Comparison of ENCODE assay signal across 22 mouse cellular contexts in the genomic region with DNA sequence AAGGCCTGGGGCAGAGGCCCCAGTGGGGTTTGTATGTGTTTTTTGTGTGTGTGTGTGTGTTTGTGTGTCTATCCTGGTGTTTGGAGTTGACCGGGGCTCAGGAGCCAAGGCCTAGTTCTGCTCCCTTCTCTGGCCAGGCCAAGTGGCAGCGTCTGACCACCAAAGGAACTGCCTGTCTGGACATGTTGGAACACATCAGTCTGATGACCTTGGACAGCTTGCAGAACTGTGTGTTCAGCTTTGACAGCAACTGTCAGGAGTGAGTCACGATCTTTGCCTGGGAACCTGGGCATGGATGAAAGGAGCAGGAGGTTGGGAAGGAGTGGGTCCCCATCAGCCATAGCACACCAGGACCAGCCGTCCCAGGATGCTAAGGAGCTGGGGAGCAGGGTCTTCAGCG. TPM values are rescaled to one million over a fixed set of nuclear protein-coding genes. Genes with fewer than 3 reads are reported as not detected.
DNase-seq lines count a peak whose midpoint lies in the region; ATAC-seq lines count a peak whose summit lies in the region.
"Had no signal": no experiment of that assay in that cellular context is flagged by ENCODE, and none has a peak within 500 bp of the region (broad histone marks: within the 10 kb centered on the region; RNA-seq: fewer than 3 reads in every experiment).

No protein-coding gene starts in this region.

- 0 out of 2 replicates have a peak, but pooled peaks have one; percentile 20 for ATAC-seq in monocyte, adult 5-6 weeks (replicated peaks; ENCODE audit: insufficient number of reproducible peaks, low FRiP score, low TSS enrichment, poor library complexity, severe bottlenecking)
- ATAC-seq: activated CD4-positive, CD25-positive, alpha-beta regulatory T cell, adult 4 months; forebrain, embryonic 14.5 days; forebrain, postnatal 0 days; hindbrain, postnatal 0 days; inflammation-experienced regulatory T-cells, adult 6 months; intestine, embryonic 16.5 days had no signal

- intact Hi-C loops in gastrocnemius, postnatal 14 days (cut with DNase I; ENCODE audit: low total_unique reads), result no loop called here

- DNase-seq in 416B (ENCODE audit: low read depth), result peak; percentile 34
- peak; percentile 73 for DNase-seq in adrenal gland, adult 2 months
- DNase-seq in adrenal gland, postnatal 14 days, result peak; percentile 63
- DNase-seq in thymus, postnatal 14 days, result no peak
- no peak for DNase-seq in gastrocnemius, postnatal 14 days
- no peak for DNase-seq in right cerebral cortex, postnatal 36 days (ENCODE audit: low spot score in 2 of 2)
- DNase-seq: cerebellum, adult 11 months; cerebellum, adult 2 months; cerebellum, adult 9-11 months; cerebellum, postnatal 25 days; forebrain, postnatal 0 days; gastrocnemius, adult 2 months; gastrocnemius, postnatal 25 days; heart, adult 18-20 months; heart, postnatal 10 days; heart, postnatal 4 days had no signal

RNA-seq across cellular contexts. Expression of gene Cyp4f16, which starts 14.4 kb away (rescaled TPM):
- 10 to 100 TPM; 10.8 to 11.3 TPM for total RNA-seq in adrenal gland, adult 2 months (2021)
- polyA plus RNA-seq in adrenal gland, adult 2 months (2012; rRNA removed), result 10.2 and 13.0 TPM in 2 replicates
- 9.1 and 12.5 TPM in 2 replicates for total RNA-seq in adrenal gland, postnatal 14 days (2021)
- 94.6 to 125 TPM (median 116 TPM) in 3 replicates for total RNA-seq in monocyte, adult 5-6 weeks (2017)
- 1 to 10 TPM; 2.0 to 2.3 TPM for total RNA-seq in gastrocnemius, postnatal 14 days (2021)

RNA-seq across cellular contexts. Expression of gene Cyp4f17, which starts 16.1 kb away (rescaled TPM):
- total RNA-seq in adrenal gland, adult 2 months (2021), result 10 to 100 TPM in 1 of 2 experiments, 1 to 10 TPM in 1; 7.2 to 10.3 TPM
- 13.0 and 16.2 TPM in 2 replicates for polyA plus RNA-seq in adrenal gland, adult 2 months (2012; rRNA removed)
- 7.7 and 7.9 TPM in 2 replicates for total RNA-seq in adrenal gland, postnatal 14 days (2021)
- 0.11 to 1.2 TPM (median 1.1 TPM) in 3 replicates for total RNA-seq in monocyte, adult 5-6 weeks (2017)
- total RNA-seq in gastrocnemius, postnatal 14 days (2021), result 1 to 10 TPM in 1 of 2 experiments, under 1 TPM in 1; 0.90 to 1.3 TPM

Comparison
In these comparisons a context has a peak if more than half of its experiments do, and no peak if none do; other contexts are left out.
1. DNase-seq: peak in 416B (single experiment), adrenal gland, adult 2 months (single experiment) and adrenal gland, postnatal 14 days (single experiment); none in thymus, postnatal 14 days (single experiment), gastrocnemius, postnatal 14 days (single experiment) and right cerebral cortex, postnatal 36 days (0 of 2).